Comparison of ENCODE assay signal across 19 mouse cellular contexts in the genomic region with DNA sequence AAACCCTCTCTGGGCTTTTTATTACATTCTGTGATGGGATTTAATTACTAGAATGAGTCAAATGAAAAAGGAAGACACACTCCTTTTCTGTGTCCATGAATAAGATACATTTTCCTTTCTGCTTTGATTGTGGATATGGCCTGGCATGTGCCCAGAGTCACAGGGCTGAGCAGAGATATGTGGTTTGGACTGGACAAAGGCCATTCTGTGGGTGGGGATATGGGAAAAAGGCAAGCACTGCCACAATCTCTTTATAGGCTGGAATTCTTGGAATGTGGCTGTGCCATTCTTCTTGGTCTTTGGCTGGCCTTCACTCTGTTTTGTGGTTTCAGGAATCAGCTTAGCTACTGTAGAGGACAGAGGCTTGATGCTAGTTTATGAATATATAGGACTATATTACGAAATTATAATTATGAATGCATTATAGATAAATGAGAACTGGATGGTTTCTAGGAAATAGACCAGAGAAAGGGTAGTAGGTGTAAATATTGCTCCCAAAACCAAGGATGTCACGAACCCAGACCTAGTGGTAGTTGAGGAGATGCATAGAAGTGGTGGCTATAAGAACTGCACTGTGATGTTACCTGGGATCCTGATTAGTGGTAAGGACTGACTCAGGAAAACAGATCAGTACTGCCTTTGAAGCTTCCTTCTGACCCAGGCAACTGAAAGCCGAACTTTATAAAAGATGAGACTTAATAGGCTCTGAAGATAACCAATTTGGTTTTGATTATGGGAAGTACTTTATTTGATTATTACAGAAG. TPM values are rescaled to one million over a fixed set of nuclear protein-coding genes. Genes with fewer than 3 reads are reported as not detected.
DNase-seq lines count a peak whose midpoint lies in the region; ATAC-seq and TF ChIP-seq lines count a peak whose summit lies in the region.
"Had no signal": no experiment of that assay in that cellular context is flagged by ENCODE, and none has a peak within 500 bp of the region (broad histone marks: within the 10 kb centered on the region; RNA-seq: fewer than 3 reads in every experiment).

No protein-coding gene starts in this region.

- H3K4me1 ChIP-seq in heart, adult 2 months (ENCODE audit: control insufficient read depth, insufficient read depth, low read length): no peaks in the 10 kb centered on the region
- no peaks in the 10 kb centered on the region for H3K4me1 ChIP-seq in hindbrain, embryonic 12.5 days
- H3K4me1 ChIP-seq: forebrain, embryonic 15.5 days; liver, embryonic 15.5 days had no signal

- H3ac ChIP-seq in myocyte (ENCODE audit: control insufficient read depth, insufficient read length): no peak overlapping the region

- no peak for TF ChIP-seq CTCF in heart, adult 2 months (IDR thresholded peaks at IDR 0.05)

- no peaks in the 10 kb centered on the region for H3K79me2 ChIP-seq in heart, adult 2 months (replicated peaks; ENCODE audit: control insufficient read depth, insufficient read depth, low read length)
- no peaks in the 10 kb centered on the region for H3K79me2 ChIP-seq in myocyte (ENCODE audit: control insufficient read depth, insufficient read depth)

- no peaks in the 10 kb centered on the region for H3K9me3 ChIP-seq in hindbrain, embryonic 12.5 days (replicated peaks)
- H3K9me3 ChIP-seq: forebrain, embryonic 15.5 days; liver, embryonic 15.5 days had no signal

- intact Hi-C loops in heart, adult 2 months (cut with DNase I): no loop called here

- TF ChIP-seq POLR2A in heart, adult 2 months (IDR thresholded peaks at IDR 0.05; ENCODE audit: insufficient read depth, low read depth, low read length): no peak
- no peak for TF ChIP-seq POLR2A in myocyte (IDR thresholded peaks at IDR 0.05; ENCODE audit: insufficient read length, low read depth)

- no peaks in the 10 kb centered on the region for H3K27me3 ChIP-seq in heart, adult 2 months (ENCODE audit: control insufficient read depth, insufficient read depth, low read length)
- no peaks in the 10 kb centered on the region for H3K27me3 ChIP-seq in myocyte (ENCODE audit: control insufficient read depth, insufficient read depth, insufficient read length)
- H3K27me3 ChIP-seq in hindbrain, embryonic 12.5 days: no peaks in the 10 kb centered on the region
- H3K27me3 ChIP-seq: forebrain, embryonic 15.5 days; liver, embryonic 15.5 days had no signal

- H3K36me3 ChIP-seq in heart, adult 2 months (ENCODE audit: control insufficient read depth, insufficient read depth, low read length): no peaks in the 10 kb centered on the region
- peaks cover 7% of the 10 kb centered on the region for H3K36me3 ChIP-seq in myocyte (ENCODE audit: control insufficient read depth, insufficient read depth)
- H3K36me3 ChIP-seq in hindbrain, embryonic 12.5 days: no peaks in the 10 kb centered on the region
- H3K36me3 ChIP-seq: liver, embryonic 15.5 days had no signal

- H3K4me3 ChIP-seq in heart, adult 2 months: no peak overlapping the region
- H3K4me3 ChIP-seq in myocyte: no peak overlapping the region
- no peak overlapping the region for H3K4me3 ChIP-seq in hindbrain, embryonic 12.5 days
- H3K4me3 ChIP-seq: forebrain, embryonic 15.5 days; liver, embryonic 15.5 days had no signal

- WGBS in heart, adult 2 months: 86% methylated on average over 3 of the region's 3 CpGs
- 89% methylated on average over 3 of the region's 3 CpGs for WGBS in hindbrain, embryonic 12.5 days

- ATAC-seq in hindbrain, embryonic 12.5 days (ENCODE audit: low FRiP score): no peak
- ATAC-seq: forebrain, embryonic 15.5 days; hindbrain, embryonic 16.5 days; lung, postnatal 0 days; midbrain, embryonic 16.5 days had no signal

- no peak overlapping the region for H3K27ac ChIP-seq in heart, adult 2 months
- no peak overlapping the region for H3K27ac ChIP-seq in hindbrain, embryonic 12.5 days
- H3K27ac ChIP-seq: forebrain, embryonic 15.5 days; liver, embryonic 15.5 days; stomach, postnatal 0 days had no signal

- peak; percentile 39 to 58 for DNase-seq in adrenal gland, adult (ENCODE audit: inconsistent age in 2 of 2, low spot score in 1 of 2)
- no peak for DNase-seq in adrenal gland, adult 18-20 months (ENCODE audit: low spot score in 2 of 2)
- peak; percentile 7 for DNase-seq in heart, postnatal 4 days
- DNase-seq in heart, adult 2 months: no peak
- DNase-seq in adrenal gland, adult 8-10 months: peak; percentile 25
- DNase-seq in cerebellum, adult 9-10 months: no peak
- DNase-seq: cerebellum, postnatal 10 days; kidney, adult 18-20 months; kidney, postnatal 36 days; right cerebral cortex, postnatal 25 days; thymus, postnatal 25 days had no signal

- no peak for TF ChIP-seq EP300 in heart, adult 2 months (IDR thresholded peaks at IDR 0.05; ENCODE audit: insufficient read depth, low read depth, low read length)

- peak overlapping the region; percentile 54 for H3K4me2 ChIP-seq in myocyte (ENCODE audit: low read depth)
- H3K4me2 ChIP-seq in hindbrain, embryonic 12.5 days (replicated peaks): no peak overlapping the region
- H3K4me2 ChIP-seq: forebrain, embryonic 15.5 days; liver, embryonic 15.5 days had no signal

- H3K9ac ChIP-seq in heart, adult 2 months (ENCODE audit: low read depth, low read length): no peak overlapping the region
- no peak overlapping the region for H3K9ac ChIP-seq in hindbrain, embryonic 12.5 days
- H3K9ac ChIP-seq: forebrain, embryonic 15.5 days; liver, embryonic 15.5 days had no signal

TF ChIP-seq in myocyte, 11 proteins besides CTCF, POLR2A, EP300 and RAD21:
- no peak for TF ChIP-seq CEBPB (IDR thresholded peaks at IDR 0.05; ENCODE audit: insufficient read depth, poor library complexity, severe bottlenecking)

RNA-seq across cellular contexts. Expression of gene Epdr1, which starts 28.5 kb away (rescaled TPM):
- 10 to 100 TPM; 14.9 to 21.3 TPM for total RNA-seq in adrenal gland, adult 18-20 months (2021)
- total RNA-seq in heart, postnatal 4 days (2021): 10 to 100 TPM; 11.3 to 12.5 TPM
- 10 to 100 TPM; 14.1 to 20.4 TPM for total RNA-seq in heart, adult 2 months (2021)
- polyA plus RNA-seq in heart, adult 2 months (2012; rRNA removed): 23.3 and 29.9 TPM in 2 replicates
- total RNA-seq in adrenal gland, adult 8-10 months (2022): 10 to 100 TPM; 17.2 to 34.9 (median 22.9) TPM
- polyA plus RNA-seq in myocyte (2012; fragmentation: generic; extraction: Trizol): 26.8 TPM
- 17.7 and 19.5 TPM in 2 replicates for polyA plus RNA-seq in hindbrain, embryonic 12.5 days (2016; fragmentation: Nextera tagmentation; extraction: Ambion mirVana)

RNA-seq across cellular contexts. Expression of gene Sfrp4, which starts 31.7 kb away (rescaled TPM):
- 1 to 10 TPM; 3.0 to 5.0 TPM for total RNA-seq in adrenal gland, adult 18-20 months (2021)
- under 1 TPM in 1 of 2 experiments, not detected in 1; 0.16 TPM for total RNA-seq in heart, postnatal 4 days (2021)
- total RNA-seq in heart, adult 2 months (2021): under 1 TPM; 0.31 to 0.32 TPM
- polyA plus RNA-seq in heart, adult 2 months (2012; rRNA removed): 1.1 and 1.3 TPM in 2 replicates
- 1 to 10 TPM; 2.6 to 6.4 (median 4.2) TPM for total RNA-seq in adrenal gland, adult 8-10 months (2022)
- polyA plus RNA-seq in myocyte (2012; fragmentation: generic; extraction: Trizol): 1.1 TPM
- 1.2 and 1.4 TPM in 2 replicates for polyA plus RNA-seq in hindbrain, embryonic 12.5 days (2016; fragmentation: Nextera tagmentation; extraction: Ambion mirVana)

Comparison
In these comparisons a context has a peak if more than half of its experiments do, and no peak if none do; other contexts are left out.
1. DNase-seq: peak in adrenal gland, adult (2 of 2), heart, postnatal 4 days (single experiment) and adrenal gland, adult 8-10 months (single experiment); none in adrenal gland, adult 18-20 months (0 of 2), heart, adult 2 months (0 of 2) and cerebellum, adult 9-10 months (single experiment).